Mouse (Mus musculus) lung, embryonic 14.5 days (tissue): ENCODE data around the gene Zbtb37. TPM values are rescaled to one million over a fixed set of nuclear protein-coding genes. Genes with fewer than 3 reads are reported as not detected.

Source experiments
- ATAC-seq: fragments of 200-750 bp; cut with Nextera tagmentation; 2 replicates; pipeline ENCODE4 v1.8.0; 2017; ENCODE audit warnings: mild to moderate bottlenecking, moderate TSS enrichment, moderate library complexity; ENCODE audit not compliant: insufficient read depth
- DNase-seq: peaks from one replicate; pipeline ENCODE4 v3.0.0-alpha.2; 2015
- H3K27ac ChIP-seq: fragments of 300-500 bp; sonication (generic); 2 replicates; pipeline ENCODE4 v1.5.1; 2014; ENCODE audit warnings: low read depth, mild to moderate bottlenecking, moderate library complexity
- H3K27me3 ChIP-seq: fragments of 300-500 bp; sonication (generic); 2 replicates; pipeline ENCODE4 v1.6.1; 2014; ENCODE audit warnings: low read length, control low read depth; ENCODE audit not compliant: insufficient read depth
- H3K36me3 ChIP-seq: fragments of 300-500 bp; sonication (generic); 2 replicates; pipeline ENCODE4 v1.6.1; 2014; ENCODE audit warnings: control low read depth; ENCODE audit not compliant: insufficient read depth
- H3K4me1 ChIP-seq: fragments of 300-500 bp; sonication (generic); 2 replicates; pipeline ENCODE4 v1.6.1; 2014; ENCODE audit warnings: antibody characterized with exemption, control low read depth; ENCODE audit not compliant: insufficient read depth
- H3K4me2 ChIP-seq: fragments of 300-500 bp; sonication (generic); 2 replicates; pipeline ENCODE4 v1.6.1; 2014; ENCODE audit warnings: mild to moderate bottlenecking
- H3K4me3 ChIP-seq: fragments of 300-500 bp; sonication (generic); 2 replicates; pipeline ENCODE4 v1.5.1; 2014; ENCODE audit warnings: low read depth, low read length
- H3K9ac ChIP-seq: fragments of 300-500 bp; sonication (generic); 2 replicates; pipeline ENCODE4 v1.6.1; 2014
- H3K9me3 ChIP-seq: fragments of 300-500 bp; sonication (generic); 2 replicates; pipeline ENCODE4 v1.6.1; 2016; ENCODE audit warnings: low read depth, low read length, control low read depth
- CTCF ChIP-seq: IDR thresholded peaks from 2 replicates; pipeline ENCODE4 v1.5.1; 2016; ENCODE audit warnings: antibody characterized with exemption, low read depth
- WGBS: fragments of 180-500 bp; shearing (Covaris S2); extraction: QIAGEN DNeasy Blood & Tissue Kit; methylation state at CpG from one replicate; pipeline ENCODE4 v1.1.7; 2014; 5-methylcytosine and 5-hydroxymethylcytosine counted together
- polyA plus RNA-seq: library from polyadenylated mRNA; unstranded; fragments of >200 nt; fragmentation: Nextera tagmentation; extraction: Ambion mirVana; gene quantifications from 2 replicates; pipeline ENCODE4 v1.2.1, GENCODE M21; 2014

Zbtb37 gene
- polyA plus RNA-seq: 9.5 and 12.2 TPM in 2 replicates

DNA sequence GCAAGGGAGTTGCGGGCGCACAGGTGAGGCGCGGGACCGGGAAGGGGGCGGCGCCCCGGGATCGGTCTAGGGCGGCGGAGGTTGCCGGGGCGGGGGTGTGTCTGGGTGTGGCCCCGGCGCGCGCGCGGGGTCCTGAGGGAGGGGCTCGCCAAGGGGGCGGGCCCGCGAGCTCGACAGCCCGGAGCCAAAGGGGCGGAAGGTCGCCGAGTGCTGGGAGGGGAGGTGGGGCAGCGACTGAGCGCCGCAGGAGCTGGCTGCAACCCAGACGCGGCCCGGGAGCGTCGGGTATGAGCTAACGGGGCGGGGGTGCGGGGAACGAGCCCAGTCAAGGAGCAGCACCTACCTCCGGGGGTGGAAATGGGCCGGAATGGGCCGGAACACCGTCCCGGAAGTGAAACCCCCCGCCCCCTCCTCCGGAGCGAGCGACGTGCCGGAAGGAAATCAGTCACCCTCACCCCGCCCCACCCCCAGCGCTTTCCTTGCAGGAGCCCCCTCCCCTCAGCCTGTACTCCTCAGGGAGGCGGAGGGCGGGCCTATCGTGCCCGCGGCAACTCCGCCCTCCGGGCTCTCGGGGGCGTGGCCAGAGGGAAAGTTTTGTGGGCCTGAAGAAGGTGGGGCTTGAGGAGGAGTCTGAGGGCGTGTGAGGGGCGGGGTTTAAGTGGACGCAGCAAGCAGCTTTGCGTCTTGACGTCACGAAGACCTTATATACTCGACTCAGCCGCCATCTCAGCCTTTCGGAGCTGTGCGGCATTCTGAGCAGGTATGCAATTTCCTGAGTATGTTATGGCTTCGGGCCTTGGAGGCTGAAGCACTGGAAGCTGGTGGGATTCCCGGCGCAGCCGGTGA, at the start of gene Zbtb37:
TSS of gene Zbtb37 (minus strand) at position 415 of the 846 bp plus-strand sequence.
- Histone ChIP-seq H3K4me1 (no peaks in the 10 kb centered on the region), H3K9me3 (no peaks in the 10 kb centered on the region), H3K4me2 (peak within 1 kb of the TSS; percentile 85), H3K27me3 (no peaks in the 10 kb centered on the region), H3K36me3 (peaks cover 70% of the 10 kb centered on the region), H3K9ac (peak within 1 kb of the TSS; percentile 97), H3K4me3 (peak within 1 kb of the TSS; percentile 81), H3K27ac (peak within 1 kb of the TSS; percentile 97)
- TF ChIP-seq CTCF: no peak
- DNase-seq (peak; percentile 99), ATAC-seq (peak; percentile 83)
- under 1% methylated on average over 72 of the region's 76 CpGs for WGBS

DNA sequence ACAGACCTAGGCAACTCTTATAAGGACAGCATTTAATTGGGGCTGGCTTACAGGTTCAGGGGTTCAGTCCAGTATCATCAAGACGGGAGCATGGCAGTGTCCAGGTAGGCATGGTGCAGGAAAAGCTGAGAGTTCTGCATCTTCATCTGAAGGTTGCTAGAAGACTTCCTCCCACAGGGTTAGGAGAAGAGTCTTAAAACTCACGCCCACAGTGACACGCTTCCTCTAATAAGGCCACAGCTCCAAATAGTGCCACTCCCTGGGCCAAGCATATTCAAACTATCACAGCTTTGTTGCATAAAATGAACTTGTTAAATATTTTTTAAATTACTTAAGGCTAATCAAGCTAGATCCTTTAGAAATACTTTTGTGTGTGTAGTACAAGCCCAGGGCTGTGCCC, 42.6 kb upstream of the Zbtb37 start:
- Histone ChIP-seq H3K4me3 (no peak overlapping the region), H3K9ac (no peak overlapping the region), H3K4me2 (no peak overlapping the region), H3K9me3 (no peaks in the 10 kb centered on the region), H3K27me3 (no peaks in the 10 kb centered on the region), H3K27ac (no peak overlapping the region), H3K36me3 (peaks cover 43% of the 10 kb centered on the region), H3K4me1 (peaks cover 7% of the 10 kb centered on the region; the same call in 1 of the 2 replicates)
- DNase-seq: no peak
- no peak for ATAC-seq
- no peak for TF ChIP-seq CTCF
- 88% methylated on average over 3 of the region's 3 CpGs for whole genome bisulfite sequencing

- peaks cover 36% of the 10 kb centered on the region for H3K36me3 ChIP-seq
- no peak overlapping the region for H3K27ac ChIP-seq
- H3K4me1 ChIP-seq: peaks cover 9% of the 10 kb centered on the region; the same call in 1 of the 2 replicates
- WGBS: 82% methylated on average over 6 of the region's 6 CpGs
- no peak for ATAC-seq
- no peak overlapping the region for H3K4me2 ChIP-seq
- TF ChIP-seq CTCF: no peak
- DNase-seq: no peak
- no peak overlapping the region for H3K9ac ChIP-seq
- H3K4me3 ChIP-seq: no peak overlapping the region
- no peaks in the 10 kb centered on the region for H3K9me3 ChIP-seq
- H3K27me3 ChIP-seq: no peaks in the 10 kb centered on the region
These were observed 41.6 kb upstream of the Zbtb37 start for GRCm38 (mm10) chr1:161076238-161076637.

- peak overlapping the region; percentile 90 for H3K4me2 ChIP-seq
- ATAC-seq (no peak), DNase-seq (no peak)
- H3K4me3 ChIP-seq: peak overlapping the region; percentile 67
- peak overlapping the region; percentile 78 for H3K9ac ChIP-seq
- H3K4me1 ChIP-seq: peaks cover 9% of the 10 kb centered on the region; the same call in 1 of the 2 replicates
- no peak for TF ChIP-seq CTCF
- under 1% methylated on average over 12 of the region's 12 CpGs for WGBS
- peaks cover 13% of the 10 kb centered on the region for H3K36me3 ChIP-seq
- no peaks in the 10 kb centered on the region for H3K27me3 ChIP-seq
- H3K9me3 ChIP-seq: no peaks in the 10 kb centered on the region
- H3K27ac ChIP-seq: peak overlapping the region; percentile 58; the same call in 1 of the 2 replicates
These were observed 36.6 kb upstream of the Zbtb37 start for GRCm38 (mm10) chr1:161071272-161071620.

- TF ChIP-seq CTCF: peak; percentile 17; the same call in 1 of the 2 replicates
- peaks cover 9% of the 10 kb centered on the region; the same call in 1 of the 2 replicates for H3K4me1 ChIP-seq
- peak within 1 kb of the TSS; percentile 67 for H3K4me3 ChIP-seq
- DNase-seq (peak; percentile 99), ATAC-seq (peak; percentile 98)
- no peaks in the 10 kb centered on the region for H3K27me3 ChIP-seq
- no peaks in the 10 kb centered on the region for H3K9me3 ChIP-seq
- peak within 1 kb of the TSS; percentile 67 for H3K27ac ChIP-seq
- H3K9ac ChIP-seq: peak within 1 kb of the TSS; percentile 78
- H3K36me3 ChIP-seq: peaks cover 6% of the 10 kb centered on the region
- under 1% methylated on average over 57 of the region's 57 CpGs for WGBS
- H3K4me2 ChIP-seq: peak within 1 kb of the TSS; percentile 90
These were observed 36.0 kb upstream of the Zbtb37 start, which contains the start of the genes Dars2 and Cenpl for GRCm38 (mm10) chr1:161070352-161071271. Gene Dars2 (minus strand): TSS chr1:161070658. Gene Cenpl (plus strand): TSS chr1:161070713.

- 66% methylated on average over 1 of the region's 1 CpGs for WGBS
- H3K4me2 ChIP-seq: no peak overlapping the region
- no peaks in the 10 kb centered on the region for H3K27me3 ChIP-seq
- H3K9me3 ChIP-seq: no peaks in the 10 kb centered on the region
- no peak overlapping the region for H3K4me3 ChIP-seq
- TF ChIP-seq CTCF: no peak
- H3K27ac ChIP-seq: no peak overlapping the region
- ATAC-seq (no peak), DNase-seq (no peak)
- H3K9ac ChIP-seq: no peak overlapping the region
- peaks cover 18% of the 10 kb centered on the region for H3K36me3 ChIP-seq
- H3K4me1 ChIP-seq: no peaks in the 10 kb centered on the region
These were observed 28.7 kb upstream of the Zbtb37 start for GRCm38 (mm10) chr1:161063351-161063750.
